ENCODE assay signal across 16 mouse cellular contexts in genomic region chr10:51455762-51456161, GRCm38 (mm10). TPM values are rescaled to one million over a fixed set of nuclear protein-coding genes. Genes with fewer than 3 reads are reported as not detected.
A peak's percentile ranks its signal among the peaks of the same experiment; 100 is the strongest.
DNase-seq lines count a peak whose midpoint lies in the region; ATAC-seq and TF ChIP-seq lines count a peak whose summit lies in the region.
"Had no signal": no experiment of that assay in that cellular context is flagged by ENCODE, and none has a peak within 500 bp of the region (broad histone marks: within the 10 kb centered on the region; RNA-seq: fewer than 3 reads in every experiment).

No protein-coding gene starts in this region.

- H3K79me2 ChIP-seq in liver, adult 2 months (ENCODE audit: control insufficient read depth, insufficient read depth, low read length) = no peaks in the 10 kb centered on the region
- no peaks in the 10 kb centered on the region for H3K79me2 ChIP-seq in CH12.LX (replicated peaks; ENCODE audit: control insufficient read depth, extremely low read depth, insufficient read depth, poor library complexity, severe bottlenecking)

- H3K4me2 ChIP-seq in CH12.LX (ENCODE audit: insufficient read depth, low read depth, poor library complexity, severe bottlenecking) = no peak overlapping the region; the same call in 1 of the 2 replicates
- no peak overlapping the region for H3K4me2 ChIP-seq in forebrain, embryonic 16.5 days (ENCODE audit: low read length)

- H3K36me3 ChIP-seq in liver, adult 2 months (ENCODE audit: control insufficient read depth, insufficient read depth, low read length) = no peaks in the 10 kb centered on the region
- peaks cover 0 to 2% of the 10 kb centered on the region in 2 experiments for H3K36me3 ChIP-seq in CH12.LX (replicated peaks in 1 of 2; ENCODE audit: control insufficient read depth in 1 of 2, insufficient read depth in 1 of 2, low read length in 1 of 2)
- H3K36me3 ChIP-seq in forebrain, embryonic 16.5 days (ENCODE audit: control insufficient read depth, insufficient read depth) = no peaks in the 10 kb centered on the region

- no peak for TF ChIP-seq RAD21 in CH12.LX (IDR thresholded peaks at IDR 0.05; ENCODE audit: low read depth, low read length)

- WGBS in liver, adult 2 months = 64% methylated on average over 1 of the region's 1 CpGs
- 88% methylated on average over 1 of the region's 1 CpGs for WGBS in forebrain, embryonic 16.5 days

- dilution Hi-C loops in CH12.LX (cut with MboI; ENCODE audit: extremely low pct_ligation_motif_present, extremely low pct_unique_long_range_greater_than_20kb, low sequenced_read_pairs) = no loop called here

- peak; percentile 41 for DNase-seq in liver, adult 2 months (ENCODE audit: extremely low read depth, low read depth, low spot score)
- DNase-seq in liver = no peak
- DNase-seq in CH12.LX (ENCODE audit: extremely low read depth) = peak; percentile 50
- DNase-seq in right cerebral cortex, postnatal 14 days = no peak
- DNase-seq: heart, postnatal 14 days; kidney, postnatal 14 days; layer of hippocampus, postnatal 36 days; right cerebral cortex, postnatal 4 days; thymus, adult 18-20 months had no signal

- no peak for TF ChIP-seq POLR2A in liver, adult 2 months (IDR thresholded peaks at IDR 0.05; ENCODE audit: extremely low read depth, insufficient read depth, low read length)
- no peak for TF ChIP-seq POLR2A in CH12.LX (IDR thresholded peaks at IDR 0.05; ENCODE audit: low read depth, low read length)

- no peaks in the 10 kb centered on the region for H3K9me3 ChIP-seq in CH12.LX (replicated peaks; ENCODE audit: low read length)
- H3K9me3 ChIP-seq in forebrain, embryonic 16.5 days (ENCODE audit: control insufficient read depth, low read length) = no peaks in the 10 kb centered on the region

- ATAC-seq in hematopoietic stem cell, adult 5-6 weeks (replicated peaks in 1 of 2; ENCODE audit: insufficient read depth in 1 of 2, low FRiP score in 2 of 2, low TSS enrichment in 1 of 2, low read depth in 1 of 2, poor library complexity in 2 of 2, severe bottlenecking in 2 of 2) = peak; percentile 35 to 50; a peak in 3 of 4 replicates
- peak; percentile 65 for ATAC-seq in neutrophil, adult 5-6 weeks (ENCODE audit: extremely low read depth, insufficient number of reproducible peaks, low FRiP score, poor library complexity, severe bottlenecking)
- no peak for ATAC-seq in cerebellum, adult (ENCODE audit: insufficient number of reproducible peaks, low FRiP score, low TSS enrichment)
- ATAC-seq in forebrain, embryonic 16.5 days = no peak
- ATAC-seq: Patski had no signal

- H3K27me3 ChIP-seq in liver, adult 2 months (ENCODE audit: control insufficient read depth, insufficient read depth, low read length) = no peaks in the 10 kb centered on the region
- H3K27me3 ChIP-seq in CH12.LX (replicated peaks) = no peaks in the 10 kb centered on the region
- H3K27me3 ChIP-seq in forebrain, embryonic 16.5 days (replicated peaks; ENCODE audit: control insufficient read depth, insufficient read depth, low read length) = no peaks in the 10 kb centered on the region
- H3K27me3 ChIP-seq: Patski had no signal

- no peak for TF ChIP-seq CTCF in liver, adult 2 months (IDR thresholded peaks at IDR 0.05; ENCODE audit: low read depth, low read length)
- no peak for TF ChIP-seq CTCF in CH12.LX (conservative IDR thresholded peaks at IDR 0.05 in 1 of 2, IDR thresholded peaks at IDR 0.05 in 1 of 2; ENCODE audit: low read depth in 2 of 2, low read length in 2 of 2)

- in situ Hi-C loops in CH12.LX (cut with MboI; ENCODE audit: low pct_ligation_motif_present, low pct_unique_long_range_greater_than_20kb, low sequenced_read_pairs) = no loop called here

- H3K27ac ChIP-seq in liver, adult 2 months (replicated peaks; ENCODE audit: insufficient read depth, low read depth, low read length) = peak overlapping the region; percentile 44
- H3K27ac ChIP-seq in CH12.LX (ENCODE audit: insufficient read depth, low read depth) = peak overlapping the region; percentile 54; the same call in 1 of the 2 replicates
- no peak overlapping the region for H3K27ac ChIP-seq in forebrain, embryonic 16.5 days (ENCODE audit: low read length)

- peak; percentile 85 for TF ChIP-seq EP300 in CH12.LX (IDR thresholded peaks at IDR 0.05; ENCODE audit: low read length)

- no peaks in the 10 kb centered on the region for H3K4me1 ChIP-seq in liver, adult 2 months (ENCODE audit: control insufficient read depth, insufficient read depth, low read length)
- peaks cover 12 to 53% of the 10 kb centered on the region in 2 experiments for H3K4me1 ChIP-seq in CH12.LX (ENCODE audit: control insufficient read depth in 1 of 2, insufficient read depth in 2 of 2)
- no peaks in the 10 kb centered on the region for H3K4me1 ChIP-seq in forebrain, embryonic 16.5 days (replicated peaks; ENCODE audit: control insufficient read depth, insufficient read depth, low read length)

- H3K4me3 ChIP-seq in liver, adult 2 months (ENCODE audit: insufficient read depth, low read depth, low read length) = no peak overlapping the region
- H3K4me3 ChIP-seq in CH12.LX (replicated peaks in 1 of 3; ENCODE audit: low read depth in 2 of 3, low read length in 2 of 3, poor library complexity in 1 of 3) = no peak overlapping the region
- no peak overlapping the region for H3K4me3 ChIP-seq in forebrain, embryonic 16.5 days (replicated peaks; ENCODE audit: low read length)

- no peak overlapping the region for H3K9ac ChIP-seq in liver, adult 2 months (ENCODE audit: low read depth, low read length)
- H3K9ac ChIP-seq in CH12.LX (ENCODE audit: insufficient read depth, low read depth) = no peak overlapping the region
- H3K9ac ChIP-seq in forebrain, embryonic 16.5 days (replicated peaks; ENCODE audit: low read depth, low read length) = no peak overlapping the region

TF ChIP-seq in CH12.LX, 34 proteins besides CTCF, POLR2A, EP300 and RAD21:
- no peak for TF ChIP-seq ZMIZ1 (IDR thresholded peaks at IDR 0.05; ENCODE audit: low read depth, low read length)
- peak; percentile 32; the same call in 1 of the 2 replicates for TF ChIP-seq SIN3A (IDR thresholded peaks at IDR 0.05; ENCODE audit: low read length)
- no peak for TF ChIP-seq NELFE (IDR thresholded peaks at IDR 0.05; ENCODE audit: low read depth, low read length)
- TF ChIP-seq ZNF384 (IDR thresholded peaks at IDR 0.05; ENCODE audit: low read depth, low read length) = peak; percentile 70
- no peak for TF ChIP-seq USF1 (IDR thresholded peaks at IDR 0.05; ENCODE audit: low read depth, low read length)
- TF ChIP-seq SMC3 (IDR thresholded peaks at IDR 0.05; ENCODE audit: low read depth, low read length) = no peak
- 0 out of 2 replicates have a peak, but pooled peaks have one; percentile 22 for TF ChIP-seq MAFK (IDR thresholded peaks at IDR 0.05; ENCODE audit: insufficient replicate concordance, low read length)
- TF ChIP-seq IRF4 (IDR thresholded peaks at IDR 0.05; ENCODE audit: low read depth, low read length) = peak; percentile 36; the same call in 1 of the 2 replicates
- no peak for TF ChIP-seq ELF1 (IDR thresholded peaks at IDR 0.05; ENCODE audit: low read depth, low read length)
- no peak for TF ChIP-seq JUN (IDR thresholded peaks at IDR 0.05; ENCODE audit: insufficient read depth, low read depth, low read length)
- no peak for TF ChIP-seq MXI1 (IDR thresholded peaks at IDR 0.05; ENCODE audit: low read depth, low read length)
- no peak for TF ChIP-seq BHLHE40 (IDR thresholded peaks at IDR 0.05; ENCODE audit: low read depth, low read length)
- TF ChIP-seq ETS1 (conservative IDR thresholded peaks at IDR 0.05; ENCODE audit: low read depth, low read length) = no peak

RNA-seq across cellular contexts. Expression of gene Gm49339, which starts 24.6 kb away (rescaled TPM):
- total RNA-seq in liver, adult 2 months (2014; rRNA removed) = 1.2 and 3.8 TPM in 2 replicates
- 0.96 and 2.3 TPM in 2 replicates for polyA plus RNA-seq in liver, adult 2 months (2012; rRNA removed)
- total RNA-seq in CH12.LX (2012; rRNA removed) = 3.4 and 3.8 TPM in 2 replicates
- 14.5 and 15.3 TPM in 2 replicates for total RNA-seq in CH12.LX (2014; rRNA removed)
- 1.0 and 2.7 TPM in 2 replicates for polyA plus RNA-seq in CH12.LX (2012; ENCODE audit: insufficient read length, low read depth)
- not detected in 2 replicates for total RNA-seq in hematopoietic stem cell, adult 5-6 weeks (2017)
- total RNA-seq in neutrophil, adult 5-6 weeks (2017) = 45.4 and 66.6 TPM in 2 replicates
- polyA plus RNA-seq in forebrain, embryonic 16.5 days (2015; fragmentation: Nextera tagmentation; extraction: Ambion mirVana) = not detected in 2 replicates
- total RNA-seq: layer of hippocampus, postnatal 36 days had no signal
- polyA plus RNA-seq: intestine, embryonic 14.5 days; Patski had no signal

RNA-seq across cellular contexts. Expression of gene Lilr4b, which starts 24.7 kb away (rescaled TPM):
- total RNA-seq in liver, adult 2 months (2014; rRNA removed) = 2.4 and 2.9 TPM in 2 replicates
- 0.12 and 0.89 TPM in 2 replicates for polyA plus RNA-seq in liver, adult 2 months (2012; rRNA removed)
- total RNA-seq in CH12.LX (2012; rRNA removed) (1.3 and 1.7 TPM in 2 replicates), CH12.LX (2014; rRNA removed) (3.1 and 6.1 TPM in 2 replicates)
- 13.0 and 19.4 TPM in 2 replicates for polyA plus RNA-seq in CH12.LX (2012; ENCODE audit: insufficient read length, low read depth)
- 42.8 and 68.0 TPM in 2 replicates for total RNA-seq in hematopoietic stem cell, adult 5-6 weeks (2017)
- total RNA-seq in neutrophil, adult 5-6 weeks (2017) = 1,031 and 1,160 TPM in 2 replicates
- 0.19 TPM in 1 of 2 replicates, not detected in the other for polyA plus RNA-seq in forebrain, embryonic 16.5 days (2015; fragmentation: Nextera tagmentation; extraction: Ambion mirVana)
- polyA plus RNA-seq: limb, embryonic 11.5 days; Patski had no signal

RNA-seq across cellular contexts. Expression of gene Lilrb4a, which starts 35.0 kb away (rescaled TPM):
- 6.2 and 7.0 TPM in 2 replicates for total RNA-seq in liver, adult 2 months (2014; rRNA removed)
- 0.39 and 0.76 TPM in 2 replicates for polyA plus RNA-seq in liver, adult 2 months (2012; rRNA removed)
- total RNA-seq in CH12.LX (2012; rRNA removed) = 2.8 and 4.1 TPM in 2 replicates
- 11.3 and 19.2 TPM in 2 replicates for total RNA-seq in CH12.LX (2014; rRNA removed)
- 48.0 and 53.3 TPM in 2 replicates for polyA plus RNA-seq in CH12.LX (2012; ENCODE audit: insufficient read length, low read depth)
- 38.3 and 101 TPM in 2 replicates for total RNA-seq in hematopoietic stem cell, adult 5-6 weeks (2017)
- 1,862 and 1,947 TPM in 2 replicates for total RNA-seq in neutrophil, adult 5-6 weeks (2017)
- 0.58 and 0.80 TPM in 2 replicates for polyA plus RNA-seq in forebrain, embryonic 16.5 days (2015; fragmentation: Nextera tagmentation; extraction: Ambion mirVana)
- polyA plus RNA-seq: Patski had no signal

Comparison
In these comparisons a context has a peak if more than half of its experiments do, and no peak if none do; other contexts are left out.
1. DNase-seq: peak in liver, adult 2 months (single experiment) and CH12.LX (single experiment); none in liver (single experiment) and right cerebral cortex, postnatal 14 days (single experiment).
2. ATAC-seq: peak in hematopoietic stem cell, adult 5-6 weeks (2 of 2) and neutrophil, adult 5-6 weeks (single experiment); none in cerebellum, adult (single experiment) and forebrain, embryonic 16.5 days (single experiment).
3. RNA of gene Lilr4b, which starts 24.7 kb away (total RNA-seq): 1,031 to 1,160 TPM in neutrophil, adult 5-6 weeks; 42.8 to 68.0 TPM in hematopoietic stem cell, adult 5-6 weeks, 1.3 to 6.1 TPM in CH12.LX and 2.4 to 2.9 TPM in liver, adult 2 months; every median in the first group is over 10 times any median in the second.
4. RNA of gene Lilrb4a, which starts 35.0 kb away (total RNA-seq): 1,862 to 1,947 TPM in neutrophil, adult 5-6 weeks; 38.3 to 101 TPM in hematopoietic stem cell, adult 5-6 weeks, 2.8 to 19.2 TPM in CH12.LX and 6.2 to 7.0 TPM in liver, adult 2 months; every median in the first group is over 10 times any median in the second.